Mouse (Mus musculus): Measurements from ENCODE around the gene Ttc21a.
A peak's percentile ranks its signal among the peaks of the same experiment; 100 is the strongest.

Gene Ttc21a

DNA sequence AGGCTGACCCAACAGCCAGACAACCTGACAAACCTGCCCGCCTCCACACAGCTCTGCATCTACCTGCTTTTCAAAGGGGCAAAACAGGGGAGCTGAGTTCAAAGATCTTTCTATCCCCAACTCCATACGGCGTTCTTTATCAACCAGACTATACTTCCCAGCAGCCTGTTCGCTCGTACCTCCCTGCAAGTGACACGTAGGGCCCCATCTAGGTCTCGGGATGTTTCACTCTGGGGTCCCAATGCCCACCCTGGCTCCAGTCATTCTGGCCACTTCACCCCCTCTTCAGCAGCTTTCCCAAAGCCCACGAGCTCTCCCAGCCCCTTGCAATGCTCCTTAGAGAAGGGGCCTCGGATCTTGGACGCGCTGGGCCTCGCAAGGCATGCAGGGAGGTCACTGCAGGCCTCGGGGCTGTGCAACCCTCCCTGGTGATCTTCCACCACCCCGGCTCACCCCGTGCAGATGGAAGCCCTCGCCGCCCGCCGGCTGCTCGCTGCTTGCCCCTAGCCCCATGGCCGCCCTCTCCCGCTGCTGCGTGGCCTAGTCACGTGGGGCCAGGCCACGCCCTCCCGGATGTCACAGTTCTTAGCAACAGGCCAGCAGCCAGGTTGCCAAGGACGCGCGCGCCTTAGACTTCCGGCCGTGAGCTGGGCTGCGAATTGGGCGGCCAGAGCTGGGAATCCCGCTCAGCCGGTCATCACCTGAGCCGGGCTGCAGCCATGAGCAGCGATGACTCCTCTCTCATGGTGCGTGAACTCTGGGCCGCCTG is at the start of gene Ttc21a, which contains the start of gene Gorasp1:
Gene Ttc21a (plus strand): TSS at position 602 of the 769 bp plus-strand sequence.
Gene Gorasp1 (minus strand): TSS at position 561 of the 769 bp plus-strand sequence.
- DNase-seq (ENCODE audit: low read depth, low spot score), result peak; percentile 72

DNA sequence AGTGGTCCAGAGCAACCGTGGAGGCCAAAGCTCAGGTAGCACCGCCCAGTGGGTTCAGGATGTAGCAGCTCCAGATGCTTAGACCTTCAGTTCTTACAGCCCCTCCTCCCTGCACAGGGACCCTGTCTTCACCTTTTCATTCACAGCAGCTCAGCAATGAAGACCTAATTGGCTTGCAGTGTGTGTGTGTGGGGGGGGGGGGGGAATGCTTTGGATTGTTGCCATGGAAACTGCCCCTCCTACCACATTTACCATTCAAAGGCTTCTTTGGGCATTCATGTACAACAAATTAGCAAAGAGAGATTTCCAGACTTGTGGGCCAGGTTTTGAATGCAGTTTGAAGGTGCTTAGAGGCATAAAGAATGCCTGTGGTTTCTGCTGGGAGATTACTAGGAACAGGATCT is 48.6 kb upstream of the Ttc21a start:
- DNase-seq (ENCODE audit: low read depth, low spot score), result no peak

DNA sequence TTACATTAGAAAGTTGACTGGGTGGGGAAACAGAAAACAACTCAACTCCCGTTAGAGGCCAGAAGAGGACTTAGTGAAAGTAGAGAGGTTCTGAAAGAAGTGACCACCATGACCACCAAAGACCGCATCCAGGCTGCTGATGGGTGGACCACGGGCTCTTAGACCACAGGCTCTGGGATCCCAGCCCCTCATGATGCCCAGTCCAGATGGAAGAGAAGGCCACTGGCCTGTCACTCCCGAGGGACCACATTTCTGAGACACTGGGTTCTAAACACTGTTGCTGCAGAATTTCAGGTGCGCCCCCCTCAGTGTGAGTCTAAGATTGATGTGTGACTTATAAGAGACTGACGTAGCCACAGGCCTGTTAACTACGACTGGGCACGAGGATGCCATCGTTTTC is 48.0 kb upstream of the Ttc21a start:
- no peak for DNase-seq (ENCODE audit: low read depth, low spot score)

DNA sequence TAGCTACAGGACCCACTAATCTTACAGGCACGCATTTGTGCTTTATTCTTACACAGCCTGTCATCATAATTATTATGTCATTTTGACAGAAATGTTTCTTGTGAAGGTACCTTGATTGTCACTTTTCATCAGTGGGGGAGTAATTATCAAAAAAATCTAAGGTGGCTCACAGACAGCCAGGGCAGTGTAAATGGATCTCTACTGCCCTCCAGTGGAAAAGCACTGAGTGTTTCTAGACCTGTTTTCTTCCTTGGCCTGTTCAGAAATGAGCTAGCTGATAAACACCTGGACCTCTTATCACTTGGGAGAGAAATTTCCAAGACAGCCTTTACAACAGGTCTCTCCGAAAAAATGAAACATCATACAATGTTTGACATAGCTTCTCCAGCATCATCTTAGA is 46.7 kb upstream of the Ttc21a start:
- DNase-seq (ENCODE audit: low read depth, low spot score), result no peak

DNA sequence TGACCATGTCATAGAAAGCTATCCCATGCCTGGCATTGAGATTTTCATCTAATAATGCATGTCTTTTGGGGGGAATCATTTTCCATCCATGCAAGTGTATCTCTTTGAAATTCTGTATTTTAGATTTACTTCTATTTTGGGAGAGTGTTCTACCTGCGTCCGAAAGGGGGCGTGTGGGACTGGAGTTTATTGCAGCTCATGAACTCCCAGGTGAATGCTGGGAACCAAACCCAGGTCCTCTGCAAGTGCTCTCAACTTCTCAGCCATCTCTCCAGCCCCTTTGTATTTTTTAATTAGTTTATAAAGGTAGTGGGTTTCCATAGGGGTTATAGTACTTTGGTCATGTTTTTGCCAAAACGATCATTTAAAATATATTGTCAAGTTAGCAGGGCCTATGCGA is 43.5 kb upstream of the Ttc21a start:
- no peak for DNase-seq (ENCODE audit: low read depth, low spot score)

DNA sequence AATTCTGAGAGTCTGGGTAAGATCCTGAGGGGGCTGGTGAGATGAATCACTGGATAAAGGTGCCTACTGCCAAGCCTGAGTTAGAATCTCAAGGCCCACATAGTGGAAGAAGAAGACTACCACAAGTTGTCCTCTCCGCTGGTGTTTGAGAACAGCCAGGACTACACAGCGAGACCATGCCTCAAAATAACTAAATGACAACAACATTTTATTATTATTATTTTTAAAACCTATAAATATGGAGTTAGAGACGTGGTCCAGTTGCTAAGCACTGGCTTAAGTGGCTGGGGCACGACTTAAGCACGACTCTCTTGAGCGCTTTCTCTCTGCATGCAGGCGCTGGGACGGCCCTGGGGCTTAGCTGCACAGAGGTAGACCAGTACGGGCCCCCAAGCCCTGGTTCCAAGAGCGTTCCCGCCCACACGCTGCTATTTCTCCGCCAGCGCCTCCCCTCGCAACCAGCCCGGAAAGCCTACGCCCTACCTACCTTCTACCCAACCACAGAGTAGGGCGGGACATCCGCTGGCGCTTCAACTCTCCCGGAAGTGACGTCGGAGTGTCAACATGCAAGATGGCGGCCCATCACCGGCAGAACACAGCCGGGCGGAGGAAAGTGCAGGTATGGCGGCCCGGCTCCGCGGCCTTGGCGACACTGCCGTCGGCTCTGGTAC is 42.9 kb upstream of the Ttc21a start, which contains the start of gene Wdr48:
Gene Wdr48 (plus strand): TSS at position 540 of the 671 bp plus-strand sequence.
- peak; percentile 98 for DNase-seq (ENCODE audit: low read depth, low spot score)

DNA sequence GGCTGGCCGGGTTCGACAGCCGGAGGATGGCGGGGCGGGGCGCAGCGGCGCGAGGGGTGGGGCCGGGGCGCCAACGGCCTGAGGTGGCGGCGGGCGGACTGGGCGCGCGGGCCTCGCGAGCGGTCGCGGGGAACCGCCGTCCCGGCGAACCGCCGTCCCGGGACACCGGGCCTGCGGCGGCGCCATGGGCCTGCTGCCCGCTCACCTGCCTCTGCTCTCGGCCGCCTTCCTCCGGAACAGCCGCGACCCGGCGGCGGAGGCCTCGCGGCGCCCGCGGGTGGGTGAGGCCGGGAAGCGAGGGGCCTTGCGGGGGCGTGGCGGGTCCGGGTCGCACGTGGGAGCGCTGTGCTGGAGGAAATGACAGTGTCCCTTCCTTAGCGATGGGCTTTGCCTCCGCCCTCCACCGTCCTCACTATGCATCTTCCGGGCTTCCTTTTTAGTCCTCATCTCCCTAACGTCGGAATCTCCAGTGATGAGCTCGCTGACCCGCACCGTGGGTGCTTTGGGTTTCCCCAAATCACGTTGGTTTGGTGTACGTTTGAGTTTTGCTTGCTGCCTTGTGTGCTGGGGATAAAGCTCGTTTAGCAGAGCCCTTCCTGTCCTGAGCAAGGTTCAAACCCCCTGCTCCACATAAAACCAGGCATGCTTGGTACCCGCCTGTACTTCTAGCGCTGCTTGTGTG is 42.2 kb upstream of the Ttc21a start:
- peak; percentile 9 for DNase-seq (ENCODE audit: low read depth, low spot score)

DNA sequence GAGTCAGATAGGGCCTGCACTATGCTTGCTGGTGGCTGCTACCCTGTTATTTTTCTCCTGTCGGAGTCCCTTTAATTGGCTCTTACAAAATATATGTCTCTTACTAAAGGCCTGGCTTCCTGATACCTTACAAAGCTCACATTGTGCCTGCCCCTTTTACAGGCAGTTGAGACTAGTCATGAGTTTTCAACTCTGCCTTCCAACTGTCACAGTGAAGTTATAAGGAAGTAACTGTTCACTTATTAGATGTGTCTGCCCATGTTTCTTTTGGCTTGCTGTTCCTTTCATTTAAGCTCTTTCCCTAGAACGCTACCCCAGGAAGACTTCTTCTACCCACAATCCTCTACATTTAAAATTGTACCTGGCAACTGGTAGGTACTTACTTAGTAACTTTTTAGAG is 38.0 kb upstream of the Ttc21a start:
- no peak for DNase-seq (ENCODE audit: low read depth, low spot score)

DNA sequence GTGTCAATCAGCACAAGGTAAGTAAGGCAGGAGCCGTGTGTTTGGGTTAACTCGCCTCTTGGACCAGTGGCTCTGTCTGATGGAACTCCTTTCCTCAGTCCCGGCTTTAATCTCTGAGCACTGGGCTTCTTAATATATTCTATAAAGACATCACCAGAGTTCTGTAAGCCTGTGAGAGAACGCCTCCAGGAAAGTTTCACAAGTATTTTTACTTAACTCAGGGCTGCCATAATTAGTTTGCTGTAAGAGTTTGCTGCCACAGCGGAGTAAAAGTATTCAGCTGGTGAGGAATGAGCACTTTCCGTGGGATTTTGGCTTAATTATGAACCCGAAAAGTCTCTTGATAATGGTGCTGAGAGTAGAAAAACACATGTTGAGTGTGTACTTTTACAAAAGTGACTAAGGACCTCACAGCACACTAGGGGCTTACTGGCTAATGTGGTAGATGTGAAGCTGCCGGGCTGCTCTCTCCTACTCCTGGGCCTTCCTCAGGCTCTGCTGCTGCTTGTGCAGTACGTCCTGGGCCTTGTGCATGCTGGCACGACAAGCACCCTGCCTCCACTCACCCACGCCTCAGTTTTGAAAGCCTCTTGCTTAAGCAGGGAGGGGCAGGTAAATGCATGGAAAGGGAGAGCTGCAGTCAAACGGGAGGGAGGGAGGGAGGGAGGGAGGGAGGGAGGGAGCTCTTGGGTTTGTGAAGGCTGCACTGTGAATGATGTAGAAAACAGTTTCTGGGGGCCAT is 34.8 kb upstream of the Ttc21a start:
- no peak for DNase-seq (ENCODE audit: low read depth, low spot score)

DNA sequence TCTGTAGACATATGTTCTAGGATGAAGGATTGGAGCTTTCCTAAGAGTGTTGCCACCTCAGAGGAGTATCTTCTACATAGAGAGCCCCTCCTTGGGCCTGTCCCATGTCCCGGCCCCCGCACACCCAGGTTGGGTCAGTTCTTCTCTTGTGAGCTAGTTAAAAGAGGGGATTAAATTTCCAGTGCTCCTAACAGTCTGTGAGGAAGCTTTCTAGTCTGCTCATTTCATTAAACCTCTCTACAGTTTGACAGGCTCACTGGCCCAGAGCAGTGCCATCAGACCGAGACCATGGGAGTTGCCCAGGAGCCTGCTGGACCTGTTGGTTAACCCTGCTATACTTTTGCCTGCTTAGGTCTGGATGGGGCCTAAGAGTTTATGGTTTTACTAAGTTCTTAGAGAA is 28.7 kb upstream of the Ttc21a start:
- no peak for DNase-seq (ENCODE audit: low read depth, low spot score)

DNA sequence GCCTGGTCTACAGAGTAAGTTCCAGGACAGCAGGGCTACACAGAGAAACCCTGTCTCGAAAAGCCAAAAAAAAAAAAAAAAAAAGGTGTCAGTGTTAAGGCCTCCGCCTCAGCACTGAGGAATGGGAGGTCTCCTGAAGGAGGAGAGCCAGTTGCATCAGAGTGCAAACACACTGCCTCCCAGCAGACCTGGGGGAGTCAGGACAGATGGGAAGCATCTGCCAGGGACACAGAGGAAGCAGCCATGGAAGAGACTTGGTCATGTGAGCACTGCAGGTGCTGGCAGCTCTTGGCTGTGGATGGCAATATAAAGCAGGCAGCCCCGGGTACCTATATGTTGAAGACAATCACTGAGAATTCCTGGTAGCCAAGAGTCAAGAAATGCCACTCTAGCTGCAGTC is 27.5 kb upstream of the Ttc21a start:
- DNase-seq (ENCODE audit: low read depth, low spot score), result no peak

DNA sequence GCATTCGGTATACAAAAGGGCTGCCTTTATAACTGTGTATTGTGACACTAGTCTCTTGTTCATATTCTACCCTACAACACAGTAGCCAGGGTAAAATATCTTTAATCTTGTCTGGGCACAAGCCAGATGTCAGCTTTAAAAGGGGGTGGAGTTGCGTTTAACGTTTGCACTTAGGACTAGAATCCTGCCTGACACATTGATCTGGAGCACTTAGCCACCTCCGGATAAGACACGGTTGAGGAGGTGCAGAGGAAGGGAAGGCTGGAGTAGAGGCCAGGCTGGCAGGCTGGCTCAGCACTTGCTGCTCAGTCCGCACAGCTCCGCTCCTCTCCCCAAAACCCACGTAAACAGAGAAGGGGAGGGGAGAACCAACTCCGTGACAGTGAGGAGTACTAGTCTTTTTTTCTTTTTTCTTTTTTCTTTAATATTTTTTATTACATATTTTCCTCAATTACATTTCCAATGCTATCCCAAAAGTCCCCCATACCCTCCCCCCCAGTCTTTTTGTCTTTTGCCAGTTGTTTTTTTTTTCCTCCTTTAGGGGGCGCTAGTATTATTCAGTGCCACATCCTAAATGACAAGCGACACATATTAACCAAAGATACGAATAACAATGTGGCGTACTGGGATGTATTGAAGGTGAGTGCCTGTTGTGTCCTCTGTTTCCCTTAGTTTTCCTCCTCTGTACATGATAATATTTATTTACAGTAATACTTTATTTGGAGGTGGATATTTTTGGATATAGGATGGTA is 24.1 kb upstream of the Ttc21a start:
- DNase-seq (ENCODE audit: low read depth, low spot score), result no peak

DNA sequence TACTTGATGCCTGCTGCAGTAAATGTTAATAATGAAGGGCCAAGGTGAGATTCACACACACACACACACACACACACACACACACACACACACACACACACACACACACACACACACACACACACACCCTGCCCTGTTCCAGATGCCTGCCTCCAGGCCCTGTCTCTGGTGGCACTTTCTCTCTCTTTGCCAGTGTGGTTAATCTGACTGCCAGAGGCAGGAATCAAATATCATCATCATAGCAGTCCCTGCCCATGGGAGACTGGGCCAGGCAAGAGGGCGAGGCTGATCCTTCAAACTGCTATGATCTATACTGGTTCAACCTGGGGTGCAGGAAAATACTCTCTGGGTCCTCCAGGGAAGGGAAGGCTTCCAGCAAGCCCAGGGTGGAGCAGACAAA is 17.5 kb upstream of the Ttc21a start:
- DNase-seq (ENCODE audit: low read depth, low spot score), result no peak

DNA sequence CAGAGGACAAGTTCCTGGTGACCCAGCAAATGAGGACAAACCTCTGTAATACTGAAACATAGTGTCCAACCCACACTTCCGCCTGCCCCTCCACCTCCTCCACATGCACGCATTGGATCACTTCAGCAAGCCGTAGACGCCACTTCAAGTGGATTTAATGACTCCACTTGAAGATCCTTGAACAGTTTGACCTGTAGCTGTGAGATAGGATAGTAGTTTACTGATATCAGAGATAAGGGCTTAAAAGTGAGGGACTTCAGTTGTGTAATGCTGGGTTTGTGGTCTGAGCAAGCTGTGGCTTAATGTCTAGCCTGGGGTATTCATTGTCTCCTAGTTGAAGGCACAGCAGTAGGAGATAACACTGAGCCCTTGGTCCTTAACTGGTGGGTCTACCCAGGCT is 13.9 kb upstream of the Ttc21a start:
- DNase-seq (ENCODE audit: low read depth, low spot score), result no peak

DNA sequence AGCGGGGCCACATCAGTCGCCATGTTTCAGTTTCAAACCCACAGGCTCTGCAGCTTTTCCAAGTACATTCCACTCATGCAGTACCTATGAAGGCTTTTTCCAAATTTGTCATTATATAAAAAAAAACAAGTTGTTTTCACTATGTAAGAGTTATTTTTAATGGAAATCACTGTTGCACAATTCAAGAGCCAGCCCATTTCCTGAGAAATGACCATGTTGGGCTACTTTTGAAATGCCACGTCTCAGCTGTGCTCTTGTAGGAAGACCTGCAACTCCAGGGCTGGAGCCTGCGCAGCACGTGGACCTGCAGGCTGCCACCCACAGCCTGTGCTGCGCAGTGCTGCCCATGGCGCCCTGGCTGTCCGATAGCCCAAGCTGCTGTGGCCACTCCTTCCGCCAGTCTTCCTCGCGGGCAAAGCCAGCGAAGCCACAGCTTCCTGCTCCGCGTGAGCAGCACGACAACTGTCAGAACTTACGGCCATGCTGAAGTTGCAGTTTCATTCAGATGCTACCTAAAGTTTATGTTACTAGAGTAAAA is 12.2 kb upstream of the Ttc21a start:
- no peak for DNase-seq (ENCODE audit: low read depth, low spot score)

DNA sequence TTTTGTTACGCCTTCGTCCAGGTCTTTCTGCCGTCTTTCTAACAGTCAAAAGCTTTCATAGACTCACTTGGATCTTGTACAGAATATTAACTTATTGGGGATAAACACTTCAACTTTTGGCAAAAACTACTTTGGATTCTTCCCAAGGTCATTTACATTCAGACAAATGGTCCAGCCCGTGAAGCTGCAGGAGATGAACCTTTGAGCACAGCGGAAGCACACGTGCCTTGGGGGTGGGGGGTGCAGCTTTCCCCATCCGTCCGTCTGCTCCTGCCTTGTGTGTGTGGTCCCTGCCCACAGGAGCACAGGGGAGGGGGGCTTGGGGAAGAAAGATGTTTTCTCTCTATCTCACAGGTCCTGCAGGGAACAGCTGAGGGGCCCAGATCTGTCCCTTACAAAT is 11.7 kb upstream of the Ttc21a start:
- no peak for DNase-seq (ENCODE audit: low read depth, low spot score)

DNA sequence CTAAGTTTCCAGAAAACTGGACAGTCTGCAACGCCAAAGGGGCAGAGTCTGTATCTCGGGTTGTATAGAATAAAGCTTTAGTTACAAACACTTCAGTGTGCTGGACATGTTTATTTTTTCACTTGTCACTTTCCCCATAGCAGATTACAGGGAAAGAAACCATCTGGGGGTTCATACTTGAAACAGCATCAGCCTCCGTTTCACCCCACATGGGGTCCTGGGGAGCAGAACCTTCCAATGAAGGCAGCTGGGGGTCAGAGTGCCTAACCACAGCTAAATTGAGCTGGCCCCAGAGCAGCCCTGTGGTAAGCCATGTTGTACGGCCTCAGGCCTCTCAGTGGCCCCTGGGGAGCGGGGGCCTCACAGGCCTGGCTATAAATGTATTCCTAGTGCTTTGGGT is 10.9 kb upstream of the Ttc21a start:
- DNase-seq (ENCODE audit: low read depth, low spot score), result no peak

DNA sequence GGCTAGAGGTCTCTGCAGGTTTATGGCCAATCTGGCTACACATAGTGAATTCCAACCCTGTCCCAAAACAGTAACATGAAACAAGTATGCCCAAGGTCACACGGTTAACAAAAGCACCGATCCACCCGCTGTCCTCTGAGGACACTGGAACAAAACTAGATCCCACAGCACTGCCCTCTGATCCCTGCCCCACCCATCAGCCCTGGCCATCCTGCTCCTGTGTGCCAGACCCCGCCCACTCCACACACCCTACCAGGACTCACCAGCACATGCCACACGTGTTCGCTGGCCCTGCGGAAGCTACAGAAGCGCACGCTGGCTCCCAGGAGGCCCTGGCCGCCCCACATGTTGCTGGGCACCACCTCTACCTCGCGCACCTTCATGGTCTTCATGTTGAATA is 5.0 kb upstream of the Ttc21a start:
- no peak for DNase-seq (ENCODE audit: low read depth, low spot score)

DNA sequence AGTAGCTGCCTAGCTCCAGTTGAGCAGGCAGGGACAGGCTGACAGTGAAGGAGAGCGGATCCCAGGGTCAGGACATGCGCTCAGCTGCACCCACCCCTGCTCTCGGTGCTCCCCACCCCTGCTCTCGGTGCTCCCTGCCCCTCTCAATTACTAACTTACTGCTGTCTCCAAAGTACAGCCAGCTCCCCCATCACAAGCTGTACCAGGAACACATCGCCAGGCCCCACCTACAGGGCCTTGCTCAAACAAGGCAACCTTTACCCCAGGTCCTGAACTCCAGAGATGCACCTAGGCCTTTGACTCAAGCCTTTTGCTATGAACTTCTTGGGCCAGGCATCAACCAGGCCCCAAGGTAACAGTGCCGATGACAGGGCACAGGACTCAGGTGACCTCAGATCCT is 3.7 kb upstream of the Ttc21a start:
- DNase-seq (ENCODE audit: low read depth, low spot score), result no peak

DNA sequence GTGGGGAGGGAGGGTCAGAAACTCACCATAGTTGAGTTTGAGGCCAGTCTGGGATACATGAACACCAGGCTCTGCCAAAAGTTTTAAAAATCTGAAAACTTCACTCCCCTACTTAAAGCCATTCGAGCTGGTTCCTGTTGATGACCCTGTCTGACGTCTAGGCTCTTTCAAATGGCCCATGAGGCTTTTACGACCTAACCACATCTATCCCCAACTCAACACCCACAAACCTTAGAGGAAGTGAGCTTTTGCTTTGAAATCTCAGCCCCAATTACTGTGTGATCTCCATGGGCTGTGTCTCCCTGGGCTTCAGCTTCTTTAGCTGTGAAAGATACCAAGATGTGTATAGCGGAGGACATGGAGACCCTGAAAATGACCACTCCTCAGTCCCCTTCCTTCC is 1.1 kb downstream of the Ttc21a start:
- no peak for DNase-seq (ENCODE audit: low read depth, low spot score)

DNA sequence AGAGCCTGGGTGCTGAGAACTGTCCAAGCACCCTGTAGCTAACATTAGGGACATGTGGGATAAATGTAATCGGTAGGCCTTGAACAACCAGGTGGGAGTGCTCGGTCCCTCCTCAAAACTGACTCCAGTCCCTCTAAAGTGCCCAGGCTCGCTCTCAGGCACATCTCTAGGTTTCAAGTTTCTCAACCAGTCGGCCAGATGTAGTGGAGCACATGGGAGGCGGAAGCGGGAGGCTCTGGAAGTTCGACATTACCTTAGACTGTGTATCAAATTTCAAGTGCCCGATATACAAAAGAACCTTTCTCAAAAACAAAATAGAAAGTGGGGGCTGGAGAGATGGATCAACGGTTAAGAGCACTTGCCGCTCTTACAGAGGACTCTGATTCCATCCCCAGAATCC is 2.2 kb downstream of the Ttc21a start:
- DNase-seq (ENCODE audit: low read depth, low spot score), result no peak
